ENCODE assay signal across 17 mouse cellular contexts in the genomic region with DNA sequence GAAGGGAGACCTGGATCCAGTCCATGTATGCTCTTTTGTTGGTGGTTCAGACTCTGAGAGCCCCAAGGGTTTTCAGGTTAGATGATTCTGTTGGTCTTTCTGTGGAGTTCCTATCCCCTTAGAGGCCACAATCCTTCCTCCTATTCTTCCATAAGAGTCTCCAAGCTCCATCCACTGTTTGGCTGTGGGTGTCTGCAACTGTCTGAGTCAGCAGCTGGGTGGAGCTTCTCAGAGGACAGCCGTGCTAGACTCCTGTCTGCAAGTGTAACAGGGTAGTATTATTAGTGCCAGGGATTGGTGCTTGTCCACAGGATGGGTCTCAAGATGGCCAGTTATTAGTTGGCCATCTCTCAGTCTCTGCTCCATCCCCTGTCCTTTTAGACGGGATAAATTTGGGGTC.
"Had no signal": no experiment of that assay in that cellular context is flagged by ENCODE, and none has a peak within 500 bp of the region (broad histone marks: within the 10 kb centered on the region; RNA-seq: fewer than 3 reads in every experiment).

No protein-coding gene starts in this region.

- H3K4me2 ChIP-seq: neural tube, embryonic 12.5 days; neural tube, embryonic 13.5 days; neural tube, embryonic 15.5 days; stomach, embryonic 15.5 days had no signal

- DNase-seq: retina, postnatal 1 day; right cerebral cortex, adult 18-20 months; right cerebral cortex, postnatal 14 days; right cerebral cortex, postnatal 25 days; right cerebral cortex, postnatal 4 days; spleen, adult 18-20 months; thymus, adult 18-20 months; thymus, adult 2 months; thymus, postnatal 14 days; thymus, postnatal 25 days; thymus, postnatal 36 days; thymus, postnatal 4 days had no signal

- H3K36me3 ChIP-seq: neural tube, embryonic 12.5 days; neural tube, embryonic 13.5 days; neural tube, embryonic 15.5 days; stomach, embryonic 15.5 days had no signal

- H3K4me3 ChIP-seq: neural tube, embryonic 12.5 days; neural tube, embryonic 13.5 days; neural tube, embryonic 15.5 days; stomach, embryonic 15.5 days had no signal

- H3K27ac ChIP-seq: neural tube, embryonic 12.5 days; neural tube, embryonic 13.5 days; neural tube, embryonic 15.5 days; stomach, embryonic 15.5 days; stomach, postnatal 0 days had no signal

- H3K9ac ChIP-seq: neural tube, embryonic 12.5 days; neural tube, embryonic 13.5 days; neural tube, embryonic 15.5 days; stomach, embryonic 15.5 days had no signal

- H3K9me3 ChIP-seq: neural tube, embryonic 12.5 days; neural tube, embryonic 13.5 days; neural tube, embryonic 15.5 days; stomach, embryonic 15.5 days had no signal
